Mouse (Mus musculus): ENCODE data around the gene Ralgapa2. TPM values are rescaled to one million over a fixed set of nuclear protein-coding genes. Genes with fewer than 3 reads are reported as not detected.

Gene Ralgapa2
- polyA plus RNA-seq, 1 experiment, result 17.8 TPM

DNA sequence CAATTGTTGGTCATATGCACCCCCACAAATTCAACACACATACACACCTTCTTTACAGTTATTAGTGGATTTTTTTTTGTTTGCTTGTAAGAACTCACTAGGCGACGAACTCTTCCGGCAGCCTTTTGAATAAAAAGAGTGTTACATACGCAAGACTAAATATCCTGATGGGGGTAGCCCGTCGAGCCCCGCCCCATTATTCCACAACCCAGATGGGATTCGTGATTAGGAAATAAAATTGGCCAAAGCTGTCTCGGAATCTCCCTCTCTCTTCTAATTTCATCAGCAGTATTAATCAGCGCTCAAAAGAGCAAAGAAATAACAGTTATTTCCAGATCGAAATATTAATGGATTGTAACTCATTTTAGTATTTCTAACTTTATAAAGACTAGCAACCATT lies 292.4 kb downstream of the Ralgapa2 start:
- WGBS, result 26% methylated on average over 11 of the region's 11 CpGs
- no peak for TF ChIP-seq CTCF (IDR thresholded peaks at IDR 0.05; ENCODE audit: borderline replicate concordance, control insufficient read depth, extremely low read depth, insufficient read depth, low read length, poor library complexity)
- no peak for TF ChIP-seq POLR2A (IDR thresholded peaks at IDR 0.05; ENCODE audit: control insufficient read depth, extremely low read depth, insufficient read depth, low read length, poor library complexity)
- Histone ChIP-seq H3K27ac (ENCODE audit: control insufficient read depth, insufficient read depth, low read length) (no peak overlapping the region), H3K27me3 (ENCODE audit: control insufficient read depth, insufficient read depth, low read length) (peaks cover 36% of the 10 kb centered on the region), H3K36me3 (ENCODE audit: control insufficient read depth, insufficient read depth, low read length) (no peaks in the 10 kb centered on the region), H3K4me3 (ENCODE audit: control insufficient read depth, insufficient read depth, low read length) (no peak overlapping the region), H3K4me1 (replicated peaks; ENCODE audit: control insufficient read depth, insufficient read depth, low read length) (peaks cover 6% of the 10 kb centered on the region)
- no peak for DNase-seq

- H3K4me1 ChIP-seq (replicated peaks; ENCODE audit: control insufficient read depth, insufficient read depth, low read length), result peaks cover 6% of the 10 kb centered on the region
- no peak overlapping the region for H3K27ac ChIP-seq (ENCODE audit: control insufficient read depth, insufficient read depth, low read length)
- 15% methylated on average over 19 of the region's 19 CpGs for WGBS
- TF ChIP-seq POLR2A (IDR thresholded peaks at IDR 0.05; ENCODE audit: control insufficient read depth, extremely low read depth, insufficient read depth, low read length, poor library complexity), result no peak
- TF ChIP-seq CTCF (IDR thresholded peaks at IDR 0.05; ENCODE audit: borderline replicate concordance, control insufficient read depth, extremely low read depth, insufficient read depth, low read length, poor library complexity), result no peak
- no peaks in the 10 kb centered on the region for H3K36me3 ChIP-seq (ENCODE audit: control insufficient read depth, insufficient read depth, low read length)
- H3K27me3 ChIP-seq (ENCODE audit: control insufficient read depth, insufficient read depth, low read length), result peaks cover 36% of the 10 kb centered on the region
- no peak overlapping the region for H3K4me3 ChIP-seq (ENCODE audit: control insufficient read depth, insufficient read depth, low read length)
- DNase-seq, result no peak
These were observed 293.1 kb downstream of the Ralgapa2 start for GRCm38 (mm10) chr2:146218881-146219535.

GRCm38 (mm10) chr2:146218161-146218691 lies 293.9 kb downstream of the Ralgapa2 start:
- no peak overlapping the region for H3K4me3 ChIP-seq (ENCODE audit: control insufficient read depth, insufficient read depth, low read length)
- TF ChIP-seq CTCF (IDR thresholded peaks at IDR 0.05; ENCODE audit: borderline replicate concordance, control insufficient read depth, extremely low read depth, insufficient read depth, low read length, poor library complexity) (no peak), POLR2A (IDR thresholded peaks at IDR 0.05; ENCODE audit: control insufficient read depth, extremely low read depth, insufficient read depth, low read length, poor library complexity) (no peak)
- peaks cover 36% of the 10 kb centered on the region for H3K27me3 ChIP-seq (ENCODE audit: control insufficient read depth, insufficient read depth, low read length)
- DNase-seq, result no peak
- H3K27ac ChIP-seq (ENCODE audit: control insufficient read depth, insufficient read depth, low read length), result no peak overlapping the region
- H3K4me1 ChIP-seq (replicated peaks; ENCODE audit: control insufficient read depth, insufficient read depth, low read length), result peaks cover 6% of the 10 kb centered on the region
- H3K36me3 ChIP-seq (ENCODE audit: control insufficient read depth, insufficient read depth, low read length), result no peaks in the 10 kb centered on the region
- WGBS, result 11% methylated on average over 40 of the region's 40 CpGs

DNA sequence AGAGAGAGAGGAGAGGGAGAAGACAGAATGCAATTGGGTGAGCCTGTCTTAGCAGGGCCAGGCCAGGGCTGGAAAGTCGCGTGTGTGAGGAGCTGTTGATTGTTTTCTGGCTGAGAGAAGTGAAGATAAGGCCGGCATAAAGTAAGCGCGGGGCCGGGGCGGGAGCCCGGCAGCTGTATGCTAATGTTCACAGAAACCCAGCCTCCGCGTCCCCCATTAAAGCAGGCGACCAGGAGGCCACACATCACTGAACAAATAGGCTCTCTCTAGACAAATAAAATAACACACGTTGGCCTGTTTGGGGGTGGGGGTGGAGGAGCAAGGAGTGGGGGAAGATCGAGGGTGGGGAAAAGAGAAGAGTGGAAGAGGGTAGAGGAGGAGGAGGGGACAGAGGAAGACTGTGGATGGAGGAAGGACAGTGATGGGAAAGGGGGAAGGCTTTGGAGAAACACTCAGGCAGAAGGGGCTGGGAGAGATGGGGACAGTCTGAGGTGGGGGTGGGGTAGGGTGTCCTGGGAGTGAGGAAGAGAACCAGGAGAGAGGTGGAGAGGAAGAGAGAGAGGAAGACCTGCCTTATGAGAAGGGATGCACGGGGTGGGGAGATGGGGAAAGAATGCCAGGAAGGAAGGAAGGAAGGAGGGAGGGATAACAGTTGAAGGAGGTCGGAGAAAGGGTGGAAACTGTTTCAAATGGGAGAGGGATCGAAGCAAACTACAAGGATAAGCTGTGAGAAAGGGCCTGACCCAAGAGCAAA lies 294.7 kb downstream of the Ralgapa2 start:
- 11% methylated on average over 16 of the region's 16 CpGs for WGBS
- peaks cover 3% of the 10 kb centered on the region for H3K4me1 ChIP-seq (replicated peaks; ENCODE audit: control insufficient read depth, insufficient read depth, low read length)
- H3K4me3 ChIP-seq (ENCODE audit: control insufficient read depth, insufficient read depth, low read length), result no peak overlapping the region
- H3K36me3 ChIP-seq (ENCODE audit: control insufficient read depth, insufficient read depth, low read length), result no peaks in the 10 kb centered on the region
- no peak overlapping the region for H3K27ac ChIP-seq (ENCODE audit: control insufficient read depth, insufficient read depth, low read length)
- TF ChIP-seq CTCF (IDR thresholded peaks at IDR 0.05; ENCODE audit: borderline replicate concordance, control insufficient read depth, extremely low read depth, insufficient read depth, low read length, poor library complexity) (no peak), POLR2A (IDR thresholded peaks at IDR 0.05; ENCODE audit: control insufficient read depth, extremely low read depth, insufficient read depth, low read length, poor library complexity) (no peak)
- peaks cover 31% of the 10 kb centered on the region for H3K27me3 ChIP-seq (ENCODE audit: control insufficient read depth, insufficient read depth, low read length)
- DNase-seq, result no peak

- no peak for DNase-seq
- Histone ChIP-seq H3K4me1 (replicated peaks; ENCODE audit: control insufficient read depth, insufficient read depth, low read length) (peaks cover 1% of the 10 kb centered on the region), H3K27me3 (ENCODE audit: control insufficient read depth, insufficient read depth, low read length) (peaks cover 24% of the 10 kb centered on the region), H3K36me3 (ENCODE audit: control insufficient read depth, insufficient read depth, low read length) (no peaks in the 10 kb centered on the region), H3K4me3 (ENCODE audit: control insufficient read depth, insufficient read depth, low read length) (no peak overlapping the region), H3K27ac (ENCODE audit: control insufficient read depth, insufficient read depth, low read length) (no peak overlapping the region)
- WGBS, result 39% methylated on average over 14 of the region's 14 CpGs
- TF ChIP-seq POLR2A (IDR thresholded peaks at IDR 0.05; ENCODE audit: control insufficient read depth, extremely low read depth, insufficient read depth, low read length, poor library complexity) (no peak), CTCF (IDR thresholded peaks at IDR 0.05; ENCODE audit: borderline replicate concordance, control insufficient read depth, extremely low read depth, insufficient read depth, low read length, poor library complexity) (no peak)
These were observed 295.8 kb downstream of the Ralgapa2 start for GRCm38 (mm10) chr2:146216111-146217064.

- peak; percentile 33; the same call in 1 of the 2 replicates for TF ChIP-seq CTCF (IDR thresholded peaks at IDR 0.05; ENCODE audit: borderline replicate concordance, control insufficient read depth, extremely low read depth, insufficient read depth, low read length, poor library complexity)
- TF ChIP-seq POLR2A (IDR thresholded peaks at IDR 0.05; ENCODE audit: control insufficient read depth, extremely low read depth, insufficient read depth, low read length, poor library complexity), result no peak
- no peak overlapping the region for H3K4me3 ChIP-seq (ENCODE audit: control insufficient read depth, insufficient read depth, low read length)
These were observed 297.4 kb downstream of the Ralgapa2 start for GRCm38 (mm10) chr2:146214715-146215114.

More at GRCm38 (mm10) chr2:146214715-146215114, 297.4 kb downstream of the Ralgapa2 start:
- peaks cover 15% of the 10 kb centered on the region for H3K27me3 ChIP-seq (ENCODE audit: control insufficient read depth, insufficient read depth, low read length)
- H3K27ac ChIP-seq (ENCODE audit: control insufficient read depth, insufficient read depth, low read length), result no peak overlapping the region
- 8% methylated on average over 9 of the region's 9 CpGs for WGBS
- DNase-seq, result no peak
- no peaks in the 10 kb centered on the region for H3K36me3 ChIP-seq (ENCODE audit: control insufficient read depth, insufficient read depth, low read length)
- H3K4me1 ChIP-seq (replicated peaks; ENCODE audit: control insufficient read depth, insufficient read depth, low read length), result no peaks in the 10 kb centered on the region; the same call in 1 of the 2 replicates
